In genomic region chr17:65540441-65541272, GRCm38 (mm10) we compare ENCODE assay signal across 8 mouse cellular contexts. TPM values are rescaled to one million over a fixed set of nuclear protein-coding genes. Genes with fewer than 3 reads are reported as not detected.
DNase-seq lines count a peak whose midpoint lies in the region; TF ChIP-seq lines count a peak whose summit lies in the region.

Gene Tmem232, minus strand, starts transcription at chr17:65540782.

- peak; percentile 25 to 30 for DNase-seq in adrenal gland, postnatal 36 days
- peak; percentile 42 for DNase-seq in forebrain, embryonic 10.5 days (ENCODE audit: extremely low spot score, low spot score)
- peak; percentile 67 to 69 for DNase-seq in heart, postnatal 10 days
- DNase-seq in kidney, postnatal 14 days, result peak; percentile 48
- peak; percentile 42 to 79 for DNase-seq in lung, postnatal 4 days
- no peak for DNase-seq in MN1 (ENCODE audit: low spot score)

- peaks cover 8% of the 10 kb centered on the region for H3K4me1 ChIP-seq in E14TG2a.4 (replicated peaks; ENCODE audit: low read depth, low read length)
- H3K4me1 ChIP-seq in forebrain, embryonic 10.5 days, result peaks cover 7% of the 10 kb centered on the region; the same call in 1 of the 2 replicates
- H3K4me1 ChIP-seq in small intestine, adult 2 months (ENCODE audit: control insufficient read depth, insufficient read depth, insufficient read length, low read length), result no peaks in the 10 kb centered on the region

- TF ChIP-seq POLR2A in small intestine, adult 2 months (IDR thresholded peaks at IDR 0.05; ENCODE audit: low read depth, low read length), result no peak

- no peak within 1 kb of the TSS for H3K4me3 ChIP-seq in E14TG2a.4 (replicated peaks; ENCODE audit: low read length)
- peak within 1 kb of the TSS; percentile 48 for H3K4me3 ChIP-seq in forebrain, embryonic 10.5 days
- H3K4me3 ChIP-seq in small intestine, adult 2 months (ENCODE audit: low read depth, low read length), result peak within 1 kb of the TSS; percentile 36

- intact Hi-C loops in heart, postnatal 10 days (cut with DNase I), result no loop called here

- peaks cover 12% of the 10 kb centered on the region for H3K27me3 ChIP-seq in E14TG2a.4 (ENCODE audit: insufficient read depth, low read length)
- peaks cover 10% of the 10 kb centered on the region; the same call in 1 of the 2 replicates for H3K27me3 ChIP-seq in forebrain, embryonic 10.5 days (ENCODE audit: poor library complexity, severe bottlenecking)
- no peaks in the 10 kb centered on the region for H3K27me3 ChIP-seq in small intestine, adult 2 months (ENCODE audit: control insufficient read depth, insufficient read depth, low read length)

- no peaks in the 10 kb centered on the region for H3K9me3 ChIP-seq in E14TG2a.4 (ENCODE audit: low read length)
- H3K9me3 ChIP-seq in forebrain, embryonic 10.5 days, result no peaks in the 10 kb centered on the region

- H3K27ac ChIP-seq in forebrain, embryonic 10.5 days, result no peak within 1 kb of the TSS
- no peak within 1 kb of the TSS for H3K27ac ChIP-seq in small intestine, adult 2 months (ENCODE audit: insufficient read depth, low read depth, low read length)

- 20% methylated on average over 26 of the region's 26 CpGs for WGBS in forebrain, embryonic 10.5 days
- 12% methylated on average over 26 of the region's 26 CpGs for WGBS in small intestine, adult 2 months

- H3K36me3 ChIP-seq in E14TG2a.4 (ENCODE audit: insufficient read depth, low read length), result no peaks in the 10 kb centered on the region
- no peaks in the 10 kb centered on the region for H3K36me3 ChIP-seq in forebrain, embryonic 10.5 days (replicated peaks)
- H3K36me3 ChIP-seq in small intestine, adult 2 months (ENCODE audit: control insufficient read depth, insufficient read depth, low read length), result no peaks in the 10 kb centered on the region

- TF ChIP-seq CTCF in E14TG2a.4 (conservative IDR thresholded peaks at IDR 0.05; ENCODE audit: low read length), result peak; percentile 92
- peak; percentile 48; the same call in 1 of the 2 replicates for TF ChIP-seq CTCF in small intestine, adult 2 months (IDR thresholded peaks at IDR 0.05; ENCODE audit: extremely low read depth, insufficient read length, insufficient replicate concordance, low read depth, low read length)

RNA-seq across cellular contexts. Expression of gene Tmem232, which starts in this region (rescaled TPM):
- total RNA-seq in adrenal gland, postnatal 36 days (2021), result not detected
- not detected in 2 replicates for polyA plus RNA-seq in forebrain, embryonic 10.5 days (2016; fragmentation: Nextera tagmentation; extraction: Ambion mirVana)
- under 1 TPM in 1 of 2 experiments, not detected in 1; 0.27 TPM for total RNA-seq in heart, postnatal 10 days (2021)
- not detected in 2 replicates for polyA plus RNA-seq in small intestine, adult 2 months (2012; rRNA removed)

Comparison
In these comparisons a context has a peak if more than half of its experiments do, and no peak if none do; other contexts are left out.
1. Peak in DNase-seq in adrenal gland, postnatal 36 days; RNA of the gene not detected or under 1 TPM.
2. Peak in DNase-seq and H3K4me3 ChIP-seq in forebrain, embryonic 10.5 days; RNA of the gene not detected or under 1 TPM.
3. Peak in DNase-seq in heart, postnatal 10 days; RNA of the gene not detected or under 1 TPM.